Mouse (Mus musculus): Measurements from ENCODE around the gene Med29.

The Med29 gene

DNA sequence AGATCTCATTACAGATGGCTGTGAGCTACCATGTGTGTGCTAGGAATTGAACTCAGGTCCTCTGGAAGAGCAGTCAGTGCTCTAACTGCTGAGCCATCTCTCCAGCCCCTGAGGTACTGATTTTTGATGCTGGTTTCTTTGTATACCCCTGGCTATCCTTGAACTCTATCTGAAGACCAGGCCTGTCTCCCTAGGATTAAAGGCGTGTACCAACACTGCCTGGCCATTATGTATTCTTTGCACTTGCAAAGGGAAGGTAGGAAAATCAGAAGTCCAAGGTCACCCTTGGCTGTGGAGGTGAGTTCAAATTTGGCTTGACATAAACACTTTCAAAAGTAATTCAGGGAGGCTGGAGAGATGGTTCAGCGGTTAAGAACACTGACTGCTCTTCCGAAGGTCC is 37.9 kb downstream of the Med29 start:
- DNase-seq (ENCODE audit: low read depth, low spot score) = no peak

DNA sequence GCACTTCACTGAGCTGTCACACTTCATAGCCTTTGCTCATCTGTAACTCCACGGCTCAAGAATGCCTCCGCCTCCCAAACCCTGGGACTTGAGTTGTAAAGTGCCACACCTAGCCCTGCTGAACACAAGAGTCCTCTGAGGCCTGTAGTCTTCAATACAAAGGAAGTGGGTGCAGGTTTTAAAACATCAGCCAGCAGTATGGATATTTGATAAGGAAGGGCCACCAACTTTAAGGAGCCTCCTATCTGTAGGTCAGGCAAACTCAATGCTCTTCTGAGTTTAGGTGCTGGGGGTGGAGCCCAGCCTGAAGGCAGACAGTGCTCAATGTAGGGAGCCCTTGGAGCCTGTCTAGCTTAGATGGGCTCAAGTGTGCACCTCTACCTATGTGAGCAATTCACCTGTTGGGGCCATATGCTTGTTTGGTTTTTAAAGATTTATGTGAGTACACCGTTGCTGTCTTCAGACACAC is 38.4 kb downstream of the Med29 start:
- DNase-seq (ENCODE audit: low read depth, low spot score) = no peak

DNA sequence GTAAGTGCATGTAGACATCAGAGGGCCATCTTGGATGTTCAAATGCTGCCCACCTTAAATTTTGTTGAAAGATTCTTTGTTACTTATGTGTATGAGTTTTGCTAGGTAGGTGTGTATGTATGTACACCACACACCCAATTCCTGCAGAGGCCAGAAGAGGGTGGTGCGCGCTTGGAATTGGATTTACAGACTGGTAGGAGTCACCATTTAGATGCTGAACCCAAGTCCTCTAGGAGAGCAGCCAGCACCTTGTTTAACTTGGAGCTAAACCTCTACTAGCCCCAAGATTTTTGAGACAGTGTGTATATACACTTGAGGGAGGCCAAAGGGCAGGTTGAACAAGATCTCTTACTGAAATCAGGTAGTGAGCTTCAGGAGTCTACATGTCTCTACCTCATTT is 39.2 kb downstream of the Med29 start:
- DNase-seq (ENCODE audit: low read depth, low spot score) = no peak

DNA sequence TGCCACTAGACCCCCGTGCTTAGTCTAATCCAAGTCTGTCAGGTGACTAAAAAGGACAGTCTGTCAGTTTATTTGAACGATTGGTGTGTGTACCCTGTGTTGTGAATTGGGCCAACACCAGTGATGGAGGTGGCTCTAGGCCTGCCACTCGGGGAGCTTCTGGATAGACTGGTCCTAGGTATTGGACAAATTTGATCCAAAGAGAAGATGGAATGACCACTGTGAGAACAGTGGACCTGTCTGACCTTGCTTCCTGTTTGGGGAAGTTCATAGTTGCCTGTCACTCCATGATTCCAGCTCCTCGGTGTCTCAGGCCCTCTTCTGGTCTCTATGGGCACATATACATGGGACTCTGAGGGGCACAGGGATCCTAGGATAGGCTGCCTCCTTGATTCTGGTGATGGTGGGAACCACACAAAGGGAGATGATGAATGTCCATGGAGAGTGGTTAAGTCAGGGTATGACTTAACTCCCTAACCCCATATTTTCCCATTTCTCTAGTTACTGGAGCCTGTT is 40.8 kb downstream of the Med29 start:
- DNase-seq (ENCODE audit: low read depth, low spot score) = no peak

DNA sequence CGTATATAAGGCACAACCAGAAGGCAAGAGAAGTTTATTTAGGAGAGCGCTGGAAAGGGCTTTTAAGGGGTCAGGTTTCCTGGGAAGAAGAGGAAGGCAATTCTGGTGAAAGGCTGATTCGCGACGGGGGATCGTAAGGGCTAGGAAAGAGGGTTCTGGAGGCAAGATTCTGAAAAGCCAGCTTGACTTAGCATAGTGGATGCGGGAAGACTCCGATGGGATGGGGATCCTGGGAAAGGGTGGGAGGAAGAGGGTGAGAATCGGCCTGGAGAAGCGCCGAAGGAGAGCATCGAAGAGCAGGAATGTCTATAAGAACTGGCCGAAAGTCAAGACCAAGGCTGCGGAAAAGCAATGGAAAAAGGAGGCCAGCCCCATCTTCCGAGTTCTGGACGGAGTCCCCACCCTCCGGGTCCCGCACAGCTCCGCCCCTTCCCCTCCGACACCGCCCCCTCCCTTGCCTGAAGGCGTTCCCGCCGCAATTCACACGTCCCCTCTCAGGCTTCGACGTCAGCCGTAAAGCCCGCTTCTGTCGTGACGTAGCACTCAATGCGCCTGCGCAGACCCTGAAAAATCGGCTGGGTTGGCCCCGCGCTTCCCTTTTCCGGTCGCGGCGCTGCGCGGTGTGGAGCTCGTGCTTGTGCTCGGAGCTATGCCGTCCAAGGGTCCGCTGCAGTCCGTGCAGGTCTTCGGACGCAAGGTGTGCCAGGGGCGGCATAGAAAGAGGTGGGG is 42.2 kb downstream of the Med29 start, which contains the start of gene Rps16:
Rps16 (plus strand) TSS at position 498 of the 729 bp plus-strand sequence.
- peak; percentile 93 for DNase-seq (ENCODE audit: low read depth, low spot score)

DNA sequence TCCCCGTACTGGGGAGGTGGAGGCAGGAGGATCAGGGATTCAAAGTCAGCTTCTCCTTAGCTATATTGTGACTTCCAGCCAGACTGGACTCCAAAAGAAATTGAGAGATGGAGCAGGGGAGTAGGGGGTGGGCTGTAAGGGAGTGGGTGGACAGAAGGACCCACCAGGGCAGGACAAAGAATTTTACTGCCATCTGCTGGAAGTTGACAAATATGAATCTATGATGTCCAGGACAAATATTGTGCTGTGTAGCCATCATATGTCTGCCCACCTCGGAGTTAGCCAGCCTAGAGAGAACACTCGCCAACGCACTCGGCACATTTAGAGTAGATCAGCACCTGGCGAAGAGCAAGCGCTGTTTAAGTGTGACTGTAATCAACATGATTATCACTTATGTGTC is 43.9 kb downstream of the Med29 start:
- DNase-seq (ENCODE audit: low read depth, low spot score) = no peak

DNA sequence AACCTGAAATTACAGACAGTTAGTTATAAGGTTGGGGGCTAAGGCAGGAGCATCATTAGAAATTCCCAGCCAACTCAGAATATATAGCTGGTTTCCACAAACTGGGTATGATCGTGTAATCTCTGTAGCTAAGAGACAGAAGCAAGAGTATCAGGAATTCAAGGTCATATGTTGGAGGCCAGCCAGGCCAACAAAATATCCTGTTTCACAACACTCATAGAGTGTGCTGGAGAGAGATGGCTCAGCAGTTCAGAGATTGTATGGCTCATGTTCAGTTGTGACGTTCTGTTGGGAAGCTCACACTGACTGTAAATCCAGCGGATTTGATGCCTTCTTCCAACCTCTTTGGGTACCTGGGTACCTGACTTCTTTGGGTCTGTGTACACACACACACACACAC is 44.8 kb downstream of the Med29 start:
- DNase-seq (ENCODE audit: low read depth, low spot score) = no peak

DNA sequence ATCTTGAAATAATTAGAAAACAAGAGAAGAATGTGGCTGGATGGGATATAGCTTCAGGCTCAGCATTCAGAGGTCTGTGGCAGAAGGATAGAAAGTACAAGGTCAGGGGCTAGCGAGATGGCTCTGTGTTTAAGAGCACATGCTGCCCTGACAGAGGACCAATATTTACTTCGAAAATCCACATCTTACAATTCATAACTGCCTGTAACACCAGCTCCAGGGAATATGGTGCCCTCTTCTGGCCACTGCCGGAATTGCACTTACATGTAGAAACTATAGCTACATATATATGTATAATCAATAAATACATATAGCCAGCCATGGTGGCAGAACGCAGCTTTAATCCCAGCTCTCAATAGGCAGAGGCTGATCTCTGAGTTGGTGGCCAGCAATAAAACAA is 47.9 kb downstream of the Med29 start:
- DNase-seq (ENCODE audit: low read depth, low spot score) = no peak

DNA sequence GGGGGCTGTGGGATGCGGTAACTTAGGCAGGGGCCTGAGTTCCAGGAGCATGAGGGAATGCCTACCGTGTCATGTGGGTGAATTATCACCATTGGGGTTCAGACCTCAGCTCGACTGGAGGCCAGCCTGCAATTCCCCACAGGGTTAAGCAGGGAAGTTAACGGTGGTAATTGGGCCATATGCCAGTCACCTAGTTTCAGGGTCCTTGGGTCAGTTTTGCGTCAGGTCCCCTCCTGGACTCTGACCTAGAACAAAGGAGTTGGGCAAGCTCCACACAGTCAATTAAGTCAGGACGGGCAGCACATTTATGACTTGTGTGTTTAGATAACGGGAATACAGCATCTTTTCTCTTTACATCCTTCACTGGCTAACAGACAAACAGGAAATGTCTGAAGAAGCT is 51.1 kb downstream of the Med29 start:
- no peak for DNase-seq (ENCODE audit: low read depth, low spot score)

DNA sequence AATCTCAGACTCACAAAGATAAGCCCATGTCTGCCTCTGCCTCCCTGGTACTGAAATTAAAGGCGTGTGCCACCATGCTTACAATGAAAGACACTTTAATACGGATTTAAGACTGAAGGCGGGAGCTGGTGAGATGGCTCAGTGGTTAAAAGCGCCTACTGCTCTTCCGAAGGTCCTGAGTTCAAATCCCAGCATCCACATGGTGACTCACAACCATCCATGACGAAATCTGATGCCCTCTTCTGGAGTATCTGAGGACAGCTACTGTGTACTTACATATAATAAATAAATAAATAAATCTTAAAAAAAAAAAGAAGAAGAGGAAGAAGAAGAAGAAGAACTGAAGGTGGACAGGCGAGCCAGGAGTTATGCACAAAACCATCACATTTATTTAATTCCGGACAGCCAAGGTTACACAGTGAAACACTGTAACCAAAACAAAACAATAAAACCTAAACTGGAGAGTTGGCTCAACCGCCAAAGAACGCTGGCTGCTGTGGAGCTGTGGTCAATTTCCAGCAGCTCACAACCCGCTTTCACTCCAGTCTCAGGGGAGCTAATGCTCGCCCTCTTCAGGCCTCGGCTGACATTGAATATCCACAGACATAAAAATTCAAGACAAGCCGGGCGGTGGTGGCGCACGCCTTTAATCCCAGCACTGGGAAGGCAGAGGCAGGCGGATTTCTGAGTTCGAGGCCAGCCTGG is 53.1 kb downstream of the Med29 start:
- no peak for DNase-seq (ENCODE audit: low read depth, low spot score)

DNA sequence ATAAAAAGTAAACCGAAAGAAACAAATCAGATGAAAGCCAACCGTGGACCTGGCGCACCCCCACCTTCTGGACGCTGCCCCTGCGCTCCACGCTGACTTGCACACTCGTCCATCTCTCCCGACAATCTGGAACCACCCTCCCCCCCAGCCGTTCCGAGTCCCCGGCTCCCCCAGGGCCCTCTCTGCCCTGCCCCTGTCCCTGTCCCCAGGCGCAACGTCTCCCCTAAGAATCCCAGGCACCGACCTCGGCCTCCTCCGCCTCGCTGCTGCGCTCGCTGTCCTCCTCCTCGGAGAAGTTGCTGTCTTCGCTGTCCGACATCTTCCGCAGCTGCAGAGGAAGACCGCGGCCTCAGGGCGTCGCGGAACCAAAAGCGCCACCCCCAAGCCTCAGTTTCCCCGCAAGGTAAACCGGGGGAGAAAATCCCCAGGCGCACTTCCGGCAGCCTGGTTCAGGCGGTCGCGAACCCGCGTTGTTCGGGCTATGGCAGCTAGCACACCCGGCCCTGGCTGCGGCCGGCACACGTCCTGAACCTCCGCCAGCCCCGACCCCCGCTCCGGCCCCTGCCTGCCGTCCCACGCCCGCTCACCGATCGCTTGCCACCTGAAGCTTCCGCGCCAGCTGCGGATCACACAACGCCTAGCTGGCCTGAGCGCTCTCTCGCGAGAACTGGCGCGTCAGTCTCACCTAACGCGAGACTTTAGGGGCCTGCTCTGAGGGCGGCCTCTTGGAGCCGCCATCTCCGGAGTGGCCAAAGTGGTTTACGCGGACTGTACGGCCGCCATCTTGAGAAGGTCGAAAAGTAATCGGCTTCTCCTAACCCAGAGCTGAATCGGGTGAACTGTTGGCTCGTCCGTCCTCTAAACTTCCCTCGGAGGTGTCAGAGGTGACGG is 54.2 kb downstream of the Med29 start, which contains the start of gene Supt5:
Supt5 (minus strand) TSS at position 639 of the 891 bp plus-strand sequence.
- DNase-seq (ENCODE audit: low read depth, low spot score) = peak; percentile 94

All from brain, embryonic 18.5 days (tissue).